Mouse (Mus musculus) large intestine, adult 2 months (tissue): ENCODE results near the gene Ndel1. TPM values are rescaled to one million over a fixed set of nuclear protein-coding genes. Genes with fewer than 3 reads are reported as not detected.

Experiments
- DNase-seq: peaks from one replicate; pipeline ENCODE4 v3.0.0-alpha.2; 2012; ENCODE audit warnings: low read depth, low spot score
- WGBS: fragments of 180-500 bp; shearing (Covaris S2); methylation state at CpG from one replicate; pipeline ENCODE4 v1.1.7; 2018; 5-methylcytosine and 5-hydroxymethylcytosine counted together
- polyA plus RNA-seq: library from polyadenylated mRNA; depleted of rRNA; stranded (reverse); fragments of >200 nt; gene quantifications from 2 replicates; pipeline ENCODE4 v1.2.3, GENCODE M21; 2012

Gene Ndel1
- polyA plus RNA-seq, 1 experiment, result 31.3 TPM

GRCm38 (mm10) chr11:68896247-68896646 lies 24.6 kb upstream of the Ndel1 start:
- no peak for DNase-seq
- 81% methylated on average over 5 of the region's 5 CpGs for WGBS

- 60% methylated on average over 12 of the region's 12 CpGs for WGBS
- DNase-seq, result no peak
Measured at GRCm38 (mm10) chr11:68893911-68894464, 22.3 kb upstream of the Ndel1 start.

- 66% methylated on average over 15 of the region's 15 CpGs for WGBS
Measured at GRCm38 (mm10) chr11:68892233-68892832, 20.7 kb upstream of the Ndel1 start.

GRCm38 (mm10) chr11:68891823-68892222 lies 20.2 kb upstream of the Ndel1 start:
- WGBS, result 61% methylated on average over 5 of the region's 5 CpGs

More at GRCm38 (mm10) chr11:68892233-68892832, 20.7 kb upstream of the Ndel1 start:
- no peak for DNase-seq

GRCm38 (mm10) chr11:68890625-68891024 lies 19.0 kb upstream of the Ndel1 start:
- DNase-seq, result no peak
- WGBS, result 4% methylated on average over 2 of the region's 2 CpGs

More at GRCm38 (mm10) chr11:68891823-68892222, 20.2 kb upstream of the Ndel1 start:
- no peak for DNase-seq

GRCm38 (mm10) chr11:68888653-68889052 lies 17.0 kb upstream of the Ndel1 start:
- 53% methylated on average over 2 of the region's 2 CpGs for WGBS
- DNase-seq, result no peak

- no peak for DNase-seq
- WGBS, result 27% methylated on average over 6 of the region's 6 CpGs
Measured at GRCm38 (mm10) chr11:68888253-68888652, 16.6 kb upstream of the Ndel1 start, which contains the start of gene Rnf222. Rnf222 (plus strand) TSS chr11:68888553.

GRCm38 (mm10) chr11:68886091-68886490 lies 14.4 kb upstream of the Ndel1 start:
- WGBS, result 87% methylated on average over 5 of the region's 5 CpGs
- no peak for DNase-seq

- WGBS, result 46% methylated on average over 5 of the region's 5 CpGs
- DNase-seq, result no peak
Measured at GRCm38 (mm10) chr11:68884368-68884767, 12.7 kb upstream of the Ndel1 start.

GRCm38 (mm10) chr11:68883843-68884242 lies 12.2 kb upstream of the Ndel1 start:
- no peak for DNase-seq

GRCm38 (mm10) chr11:68882107-68882506 lies 10.4 kb upstream of the Ndel1 start:
- WGBS, result 18% methylated on average over 14 of the region's 14 CpGs
- DNase-seq, result no peak

More at GRCm38 (mm10) chr11:68883843-68884242, 12.2 kb upstream of the Ndel1 start:
- WGBS, result 82% methylated on average over 2 of the region's 2 CpGs

- no peak for DNase-seq
- WGBS, result 82% methylated on average over 5 of the region's 5 CpGs
Measured at GRCm38 (mm10) chr11:68878811-68879210, 7.2 kb upstream of the Ndel1 start.

GRCm38 (mm10) chr11:68874841-68875240 lies 3.2 kb upstream of the Ndel1 start:
- no peak for DNase-seq
- 0% methylated on average over 2 of the region's 2 CpGs for WGBS

GRCm38 (mm10) chr11:68871277-68871676 lies 381 bp downstream of the Ndel1 start:
- no peak for DNase-seq
- 89% methylated on average over 9 of the region's 9 CpGs for WGBS

GRCm38 (mm10) chr11:68864544-68865189 lies 7.0 kb downstream of the Ndel1 start:
- peak; percentile 95 for DNase-seq
- WGBS, result 20% methylated on average over 9 of the region's 9 CpGs

GRCm38 (mm10) chr11:68863631-68864091 lies 8.0 kb downstream of the Ndel1 start:
- 70% methylated on average over 4 of the region's 4 CpGs for WGBS
- DNase-seq, result no peak

- no peak for DNase-seq
- WGBS, result 68% methylated on average over 2 of the region's 2 CpGs
Measured at GRCm38 (mm10) chr11:68862260-68862659, 9.4 kb downstream of the Ndel1 start.

- 48% methylated on average over 8 of the region's 8 CpGs for WGBS
- no peak for DNase-seq
Measured at GRCm38 (mm10) chr11:68859943-68860593, 11.6 kb downstream of the Ndel1 start.

GRCm38 (mm10) chr11:68857329-68857728 lies 14.3 kb downstream of the Ndel1 start:
- WGBS, result 86% methylated on average over 3 of the region's 3 CpGs
- DNase-seq, result no peak

- 37% methylated on average over 3 of the region's 3 CpGs for WGBS
- DNase-seq, result no peak
Measured at GRCm38 (mm10) chr11:68854621-68855020, 17.0 kb downstream of the Ndel1 start.
